Mouse (Mus musculus) lung, postnatal 0 days (tissue): Measurements from ENCODE around the gene Gatad2a. TPM values are rescaled to one million over a fixed set of nuclear protein-coding genes. Genes with fewer than 3 reads are reported as not detected.

ENCODE experiments used
- ATAC-seq: fragments of 200-750 bp; cut with Nextera tagmentation; 2 replicates; pipeline ENCODE4 v1.8.0; 2017; ENCODE audit warnings: moderate library complexity
- DNase-seq: peaks from one replicate; pipeline ENCODE4 v3.0.0-alpha.2; 2016; ENCODE audit warnings: low spot score
- H3K27ac ChIP-seq: fragments of 300-500 bp; sonication (generic); 2 replicates; pipeline ENCODE4 v1.5.1; 2014; ENCODE audit warnings: antibody characterized with exemption, mild to moderate bottlenecking, low read length, mixed read lengths
- H3K27me3 ChIP-seq: fragments of 300-500 bp; sonication (generic); replicated peaks from 2 replicates; pipeline ENCODE4 v1.6.1; 2014; ENCODE audit warnings: low read length, mixed read lengths; ENCODE audit not compliant: insufficient read depth
- H3K36me3 ChIP-seq: fragments of 300-500 bp; sonication (generic); 2 replicates; pipeline ENCODE4 v1.6.1; 2014; ENCODE audit warnings: low read length, mixed read lengths; ENCODE audit not compliant: insufficient read depth
- H3K4me1 ChIP-seq: fragments of 300-500 bp; sonication (generic); 2 replicates; pipeline ENCODE4 v1.6.1; 2014; ENCODE audit warnings: antibody characterized with exemption, low read depth, low read length, mixed read lengths; ENCODE audit not compliant: insufficient read depth
- H3K4me2 ChIP-seq: fragments of 300-500 bp; sonication (generic); replicated peaks from 2 replicates; pipeline ENCODE4 v1.6.1; 2014; ENCODE audit warnings: low read depth, mild to moderate bottlenecking, low read length, moderate library complexity, mixed read lengths
- H3K4me3 ChIP-seq: fragments of 300-500 bp; sonication (generic); 2 replicates; pipeline ENCODE4 v1.5.1; 2014; ENCODE audit warnings: low read depth, low read length
- H3K9ac ChIP-seq: fragments of 300-500 bp; sonication (generic); replicated peaks from 2 replicates; pipeline ENCODE4 v1.6.1; 2014; ENCODE audit warnings: low read depth, mild to moderate bottlenecking
- H3K9me3 ChIP-seq: fragments of 300-500 bp; sonication (generic); 2 replicates; pipeline ENCODE4 v1.6.1; 2016; ENCODE audit warnings: low read length, mixed read lengths
- CTCF ChIP-seq: IDR thresholded peaks from 2 replicates; pipeline ENCODE4 v1.5.1; 2016; ENCODE audit warnings: antibody characterized with exemption, mild to moderate bottlenecking
- EP300 ChIP-seq: IDR thresholded peaks from 2 replicates; pipeline ENCODE4 v1.6.1; 2016; ENCODE audit warnings: antibody characterized with exemption, mild to moderate bottlenecking, control low read depth
- WGBS: fragments of 180-500 bp; shearing (Covaris S2); extraction: QIAGEN DNeasy Blood & Tissue Kit; methylation state at CpG from one replicate; pipeline ENCODE4 v1.1.7; 2014; 5-methylcytosine and 5-hydroxymethylcytosine counted together
- polyA plus RNA-seq: library from polyadenylated mRNA; unstranded; fragments of >200 nt; fragmentation: Nextera tagmentation; extraction: Ambion mirVana; gene quantifications from 2 replicates; pipeline ENCODE4 v1.2.1, GENCODE M21; 2015

Gene Gatad2a
- 40.9 and 41.8 TPM in 2 replicates for polyA plus RNA-seq

GRCm38 (mm10) chr8:69995776-69996588 lies at the start of gene Gatad2a:
TSS of gene Gatad2a (minus strand) at chr8:69996384.
- Histone ChIP-seq H3K9me3 (no peaks in the 10 kb centered on the region), H3K4me2 (peak within 1 kb of the TSS; percentile 73), H3K4me3 (peak within 1 kb of the TSS; percentile 95), H3K9ac (peak within 1 kb of the TSS; percentile 87), H3K4me1 (peaks cover 6% of the 10 kb centered on the region; the same call in 1 of the 2 replicates), H3K36me3 (no peaks in the 10 kb centered on the region), H3K27ac (peak within 1 kb of the TSS; percentile 95), H3K27me3 (no peaks in the 10 kb centered on the region)
- peak; percentile 62 for TF ChIP-seq CTCF
- TF ChIP-seq EP300: no peak
- under 1% methylated on average over 57 of the region's 87 CpGs for whole genome bisulfite sequencing
- DNase-seq: peak; percentile 100
- peak; percentile 97 for ATAC-seq

GRCm38 (mm10) chr8:70043996-70044395 lies 47.8 kb upstream of the Gatad2a start:
- Histone ChIP-seq H3K4me2 (peak overlapping the region; percentile 78; the same call in 1 of the 2 replicates), H3K36me3 (no peaks in the 10 kb centered on the region), H3K9me3 (no peaks in the 10 kb centered on the region), H3K9ac (no peak overlapping the region), H3K27ac (no peak overlapping the region), H3K4me1 (peaks cover 7% of the 10 kb centered on the region; the same call in 1 of the 2 replicates), H3K4me3 (no peak overlapping the region), H3K27me3 (no peaks in the 10 kb centered on the region)
- 87% methylated on average over 5 of the region's 5 CpGs for WGBS
- no peak for TF ChIP-seq CTCF
- TF ChIP-seq EP300: no peak
- DNase-seq: no peak
- ATAC-seq: no peak

- under 1% methylated on average over 65 of the region's 65 CpGs for WGBS
- H3K36me3 ChIP-seq: no peaks in the 10 kb centered on the region
- DNase-seq: peak; percentile 97
Measured at GRCm38 (mm10) chr8:70042583-70043455, 46.6 kb upstream of the Gatad2a start, which contains the start of the genes Mau2 and Sugp1. TSS of gene Mau2 (minus strand) at chr8:70042734. TSS of gene Sugp1 (plus strand) at chr8:70042813.

GRCm38 (mm10) chr8:70041885-70042546 lies 45.8 kb upstream of the Gatad2a start:
- peaks cover 7% of the 10 kb centered on the region; the same call in 1 of the 2 replicates for H3K4me1 ChIP-seq
- peak overlapping the region; percentile 96 for H3K4me3 ChIP-seq
- no peaks in the 10 kb centered on the region for H3K36me3 ChIP-seq
- H3K27me3 ChIP-seq: no peaks in the 10 kb centered on the region
- ATAC-seq (peak; percentile 43), DNase-seq (peak; percentile 26)
- TF ChIP-seq CTCF (no peak), EP300 (no peak)
- H3K4me2 ChIP-seq: peak overlapping the region; percentile 78
- H3K27ac ChIP-seq: peak overlapping the region; percentile 79
- peak overlapping the region; percentile 98 for H3K9ac ChIP-seq
- H3K9me3 ChIP-seq: no peaks in the 10 kb centered on the region
- under 1% methylated on average over 47 of the region's 47 CpGs for WGBS

More at GRCm38 (mm10) chr8:70042583-70043455, 46.6 kb upstream of the Gatad2a start, which contains the start of the genes Mau2 and Sugp1:
- H3K9ac ChIP-seq: peak within 1 kb of the TSS; percentile 98
- no peaks in the 10 kb centered on the region for H3K27me3 ChIP-seq
- TF ChIP-seq EP300 (peak; percentile 84), CTCF (no peak)
- H3K9me3 ChIP-seq: no peaks in the 10 kb centered on the region
- peak within 1 kb of the TSS; percentile 96 for H3K4me3 ChIP-seq
- peak within 1 kb of the TSS; percentile 78 for H3K4me2 ChIP-seq
- H3K27ac ChIP-seq: peak within 1 kb of the TSS; percentile 79
- peaks cover 7% of the 10 kb centered on the region; the same call in 1 of the 2 replicates for H3K4me1 ChIP-seq
- peak; percentile 97 for ATAC-seq

- DNase-seq (no peak), ATAC-seq (no peak)
- Histone ChIP-seq H3K27ac (no peak overlapping the region), H3K4me1 (0 out of 2 replicates have a peak, but pooled peaks cover 2% of the 10 kb centered on the region), H3K9me3 (no peaks in the 10 kb centered on the region), H3K27me3 (no peaks in the 10 kb centered on the region), H3K36me3 (0 out of 2 replicates have a peak, but pooled peaks cover 5% of the 10 kb centered on the region), H3K9ac (no peak overlapping the region), H3K4me2 (no peak overlapping the region), H3K4me3 (no peak overlapping the region)
- 97% methylated on average over 1 of the region's 1 CpGs for WGBS
- TF ChIP-seq CTCF (no peak), EP300 (no peak)
Measured at GRCm38 (mm10) chr8:70037994-70038393, 41.8 kb upstream of the Gatad2a start.
